12 mouse cellular contexts compared by ENCODE assay signal in the genomic region with DNA sequence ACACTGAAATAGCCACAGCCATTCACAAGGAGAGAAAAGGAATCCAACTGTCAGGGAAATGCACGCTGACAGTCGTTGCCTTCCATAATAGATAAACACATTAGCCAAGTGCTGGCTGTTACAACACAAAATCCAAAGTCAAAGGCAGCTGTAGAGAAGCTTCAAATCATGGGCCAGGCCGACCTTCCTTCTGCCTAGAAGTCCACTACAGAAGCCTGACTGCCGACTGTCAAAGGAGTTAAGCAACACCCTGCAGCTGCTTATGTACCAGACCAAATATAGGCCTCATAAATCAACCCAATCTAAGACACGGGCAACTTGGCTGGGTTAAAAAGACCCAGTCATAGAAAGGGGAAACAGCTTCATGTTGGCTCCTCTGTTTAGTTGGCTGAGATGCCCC.
DNase-seq lines count a peak whose midpoint lies in the region; ATAC-seq and TF ChIP-seq lines count a peak whose summit lies in the region.
"Had no signal": no experiment of that assay in that cellular context is flagged by ENCODE, and none has a peak within 500 bp of the region (broad histone marks: within the 10 kb centered on the region; RNA-seq: fewer than 3 reads in every experiment).

No protein-coding gene starts in this region.

- 0 out of 2 replicates have a peak overlapping the region, but pooled peaks have one; percentile 23 for H3K27ac ChIP-seq in neural tube, embryonic 15.5 days (replicated peaks)
- H3K27ac ChIP-seq in lung, embryonic 14.5 days (ENCODE audit: low read depth), result no peak overlapping the region
- H3K27ac ChIP-seq in forebrain, embryonic 11.5 days (ENCODE audit: low read depth, low read length), result no peak overlapping the region
- H3K27ac ChIP-seq: liver, embryonic 12.5 days had no signal

- H3K36me3 ChIP-seq in neural tube, embryonic 15.5 days, result no peaks in the 10 kb centered on the region
- H3K36me3 ChIP-seq in lung, embryonic 14.5 days (ENCODE audit: insufficient read depth), result 0 out of 2 replicates have a peak, but pooled peaks cover 3% of the 10 kb centered on the region
- no peaks in the 10 kb centered on the region for H3K36me3 ChIP-seq in forebrain, embryonic 11.5 days (ENCODE audit: control insufficient read depth, insufficient read depth, low read length)

- no peak overlapping the region for H3K9ac ChIP-seq in neural tube, embryonic 15.5 days (replicated peaks)
- H3K9ac ChIP-seq in lung, embryonic 14.5 days, result no peak overlapping the region
- H3K9ac ChIP-seq in forebrain, embryonic 11.5 days (ENCODE audit: low read length), result no peak overlapping the region
- H3K9ac ChIP-seq: forebrain, postnatal 0 days; liver, embryonic 12.5 days had no signal

- 27% methylated on average over 5 of the region's 5 CpGs for WGBS in neural tube, embryonic 15.5 days
- 20% methylated on average over 5 of the region's 5 CpGs for WGBS in lung, embryonic 14.5 days
- WGBS in forebrain, embryonic 11.5 days, result 80% methylated on average over 5 of the region's 5 CpGs

- TF ChIP-seq CTCF in lung, embryonic 14.5 days (IDR thresholded peaks at IDR 0.05; ENCODE audit: low read depth), result no peak

- H3K4me2 ChIP-seq in neural tube, embryonic 15.5 days, result no peak overlapping the region
- no peak overlapping the region for H3K4me2 ChIP-seq in lung, embryonic 14.5 days
- no peak overlapping the region for H3K4me2 ChIP-seq in forebrain, embryonic 11.5 days (ENCODE audit: low read depth, low read length, severe bottlenecking)
- H3K4me2 ChIP-seq: liver, embryonic 12.5 days had no signal

- H3K9me3 ChIP-seq in neural tube, embryonic 15.5 days (replicated peaks), result no peaks in the 10 kb centered on the region
- H3K9me3 ChIP-seq in lung, embryonic 14.5 days (ENCODE audit: low read depth, low read length), result no peaks in the 10 kb centered on the region
- no peaks in the 10 kb centered on the region for H3K9me3 ChIP-seq in forebrain, embryonic 11.5 days (ENCODE audit: control insufficient read depth, low read length)
- H3K9me3 ChIP-seq: liver, embryonic 12.5 days had no signal

- H3K4me3 ChIP-seq in neural tube, embryonic 15.5 days (replicated peaks), result no peak overlapping the region
- no peak overlapping the region for H3K4me3 ChIP-seq in lung, embryonic 14.5 days (ENCODE audit: low read depth, low read length)
- H3K4me3 ChIP-seq in forebrain, embryonic 11.5 days (ENCODE audit: low read depth, low read length), result no peak overlapping the region
- H3K4me3 ChIP-seq: liver, embryonic 12.5 days had no signal

- no peak for ATAC-seq in neural tube, embryonic 15.5 days (ENCODE audit: low FRiP score)
- peak; percentile 92 for ATAC-seq in lung, embryonic 14.5 days (ENCODE audit: insufficient read depth)
- no peak for ATAC-seq in forebrain, embryonic 11.5 days (replicated peaks; ENCODE audit: low FRiP score)
- ATAC-seq: forebrain, postnatal 0 days; liver, embryonic 12.5 days had no signal

- H3K27me3 ChIP-seq in neural tube, embryonic 15.5 days (replicated peaks), result no peaks in the 10 kb centered on the region
- no peaks in the 10 kb centered on the region for H3K27me3 ChIP-seq in lung, embryonic 14.5 days (ENCODE audit: insufficient read depth, low read length)
- H3K27me3 ChIP-seq in forebrain, embryonic 11.5 days (ENCODE audit: control insufficient read depth, insufficient read depth, low read length), result no peaks in the 10 kb centered on the region
- H3K27me3 ChIP-seq: liver, embryonic 12.5 days had no signal

- peak; percentile 55 for DNase-seq in gastrocnemius, adult 18-20 months (ENCODE audit: low spot score)
- DNase-seq in gastrocnemius, postnatal 10 days, result no peak
- DNase-seq in neural tube, embryonic 10.5 days (ENCODE audit: extremely low spot score, low spot score), result no peak
- peak; percentile 83 for DNase-seq in lung, embryonic 14.5 days
- no peak for DNase-seq in frontal cortex, postnatal 25 days (ENCODE audit: low spot score in 2 of 2)
- no peak for DNase-seq in right cerebral cortex, postnatal 10 days (ENCODE audit: low spot score in 2 of 2)
- DNase-seq in forebrain, embryonic 11.5 days (ENCODE audit: low spot score), result no peak
- DNase-seq: forebrain, postnatal 0 days; kidney, adult 9 months; retina, postnatal 1 day had no signal

- H3K4me1 ChIP-seq in neural tube, embryonic 15.5 days, result peaks cover 34% of the 10 kb centered on the region
- H3K4me1 ChIP-seq in lung, embryonic 14.5 days (ENCODE audit: insufficient read depth), result 0 out of 2 replicates have a peak, but pooled peaks cover 6% of the 10 kb centered on the region
- peaks cover 2% of the 10 kb centered on the region; the same call in 1 of the 2 replicates for H3K4me1 ChIP-seq in forebrain, embryonic 11.5 days (replicated peaks; ENCODE audit: control insufficient read depth, insufficient read depth, low read length)

Comparison
In these comparisons a context has a peak if more than half of its experiments do, and no peak if none do; other contexts are left out.
1. DNase-seq: peak in gastrocnemius, adult 18-20 months (single experiment) and lung, embryonic 14.5 days (single experiment); none in gastrocnemius, postnatal 10 days (single experiment), neural tube, embryonic 10.5 days (single experiment), frontal cortex, postnatal 25 days (0 of 2), right cerebral cortex, postnatal 10 days (0 of 2) and forebrain, embryonic 11.5 days (single experiment).